Mouse (Mus musculus) lung, embryonic 16.5 days (tissue): ENCODE results near the gene Tmem50b. TPM values are rescaled to one million over a fixed set of nuclear protein-coding genes. Genes with fewer than 3 reads are reported as not detected.
A peak's percentile ranks its signal among the peaks of the same experiment; 100 is the strongest.

Experiments
- ATAC-seq: fragments of 200-750 bp; cut with Nextera tagmentation; 2 replicates; pipeline ENCODE4 v1.8.0; 2017; ENCODE audit warnings: low read depth, mild to moderate bottlenecking, moderate library complexity
- H3K27ac ChIP-seq: fragments of 300-500 bp; sonication (generic); 2 replicates; pipeline ENCODE4 v1.5.1; 2014; ENCODE audit warnings: mild to moderate bottlenecking, control low read depth, low read length
- H3K27me3 ChIP-seq: fragments of 300-500 bp; sonication (generic); 2 replicates; pipeline ENCODE4 v1.6.1; 2014; ENCODE audit warnings: low read depth, low read length, mixed read lengths; ENCODE audit not compliant: control insufficient read depth, insufficient read depth
- H3K36me3 ChIP-seq: fragments of 300-500 bp; sonication (generic); 2 replicates; pipeline ENCODE4 v1.6.1; 2014; ENCODE audit warnings: low read length; ENCODE audit not compliant: control insufficient read depth, insufficient read depth
- H3K4me1 ChIP-seq: fragments of 300-500 bp; sonication (generic); replicated peaks from 2 replicates; pipeline ENCODE4 v1.6.1; 2014; ENCODE audit warnings: low read length, mixed read lengths; ENCODE audit not compliant: control insufficient read depth, insufficient read depth
- H3K4me2 ChIP-seq: fragments of 300-500 bp; sonication (generic); 2 replicates; pipeline ENCODE4 v1.6.1; 2014; ENCODE audit warnings: low read depth, low read length, control low read depth
- H3K4me3 ChIP-seq: fragments of 300-500 bp; sonication (generic); 2 replicates; pipeline ENCODE4 v1.5.1; 2014; ENCODE audit warnings: mild to moderate bottlenecking, low read length, control low read depth
- H3K9ac ChIP-seq: fragments of 300-500 bp; sonication (generic); 2 replicates; pipeline ENCODE4 v1.6.1; 2014; ENCODE audit warnings: low read length, control low read depth
- H3K9me3 ChIP-seq: fragments of 300-500 bp; sonication (generic); 2 replicates; pipeline ENCODE4 v1.6.1; 2016; ENCODE audit warnings: low read length; ENCODE audit not compliant: control insufficient read depth
- WGBS: fragments of 180-500 bp; shearing (Covaris S2); extraction: QIAGEN DNeasy Blood & Tissue Kit; methylation state at CpG from one replicate; pipeline ENCODE4 v1.1.7; 2014; 5-methylcytosine and 5-hydroxymethylcytosine counted together
- polyA plus RNA-seq: library from polyadenylated mRNA; unstranded; fragments of >200 nt; fragmentation: Nextera tagmentation; extraction: Ambion mirVana; gene quantifications from 2 replicates; pipeline ENCODE4 v1.2.1, GENCODE M21; 2015

The Tmem50b gene
- polyA plus RNA-seq, 1 experiment from 2014 or later: 55.4 TPM

DNA sequence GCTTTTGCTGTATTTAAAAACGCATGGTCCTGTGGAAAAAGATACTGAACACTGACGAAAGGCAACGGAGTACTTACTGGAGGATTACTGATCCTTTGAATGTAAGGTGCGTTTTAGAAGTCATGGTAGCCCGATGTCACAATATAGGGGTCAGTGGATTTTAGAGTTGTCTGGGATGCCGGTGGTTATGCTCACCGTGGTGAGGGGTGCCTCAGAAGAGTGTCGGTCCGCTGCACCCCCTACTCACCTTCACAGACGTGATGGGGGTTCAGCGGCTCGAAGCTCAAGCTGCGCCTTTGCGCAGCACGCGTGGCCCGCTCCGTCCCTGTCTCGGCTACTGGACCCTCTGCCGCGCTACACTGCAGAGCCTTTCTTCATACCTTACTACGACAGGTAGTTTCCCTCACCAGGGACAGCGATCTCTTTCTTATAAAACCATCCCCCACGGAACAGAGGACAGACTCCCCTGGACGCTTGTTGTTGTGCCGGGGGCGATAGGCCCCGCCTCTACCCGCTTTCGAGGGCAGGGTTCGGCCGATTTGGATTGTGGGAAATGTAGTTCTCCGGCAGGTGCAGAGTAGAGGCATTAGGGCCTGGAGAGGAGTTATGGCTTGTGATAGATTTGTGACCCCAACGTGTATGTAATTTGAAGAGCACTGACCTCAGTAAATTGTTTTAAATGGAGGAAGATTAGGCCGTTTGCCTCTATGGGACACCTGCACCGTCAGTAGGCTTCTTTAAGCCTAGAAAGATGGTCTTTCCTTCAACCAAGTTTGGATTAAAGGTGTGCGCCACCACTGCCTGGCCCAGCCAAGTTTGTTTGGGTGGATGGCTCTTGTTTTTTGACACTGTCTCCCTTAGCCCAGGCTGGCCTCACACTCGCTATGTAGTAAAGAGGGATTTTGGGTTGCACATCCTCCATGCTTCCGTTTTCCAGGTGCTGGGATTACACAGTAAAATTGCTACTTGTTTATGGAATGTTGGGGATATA lies 21.2 kb upstream of the Tmem50b start, which contains the start of gene Dnajc28:
Gene Dnajc28, minus strand, starts transcription at position 516 of the 991 bp plus-strand sequence.
- Histone ChIP-seq H3K4me2 (peak within 1 kb of the TSS; percentile 86), H3K4me3 (peak within 1 kb of the TSS; percentile 68), H3K27ac (no peak within 1 kb of the TSS), H3K4me1 (no peaks in the 10 kb centered on the region), H3K27me3 (no peaks in the 10 kb centered on the region), H3K36me3 (peaks cover 16% of the 10 kb centered on the region), H3K9ac (peak within 1 kb of the TSS; percentile 74), H3K9me3 (no peaks in the 10 kb centered on the region)
- WGBS: 10% methylated on average over 39 of the region's 39 CpGs
- peak; percentile 91 for ATAC-seq

- no peak for ATAC-seq
- Histone ChIP-seq H3K4me3 (no peak overlapping the region), H3K27ac (no peak overlapping the region), H3K4me1 (no peaks in the 10 kb centered on the region), H3K9me3 (no peaks in the 10 kb centered on the region), H3K27me3 (no peaks in the 10 kb centered on the region), H3K4me2 (no peak overlapping the region), H3K36me3 (no peaks in the 10 kb centered on the region), H3K9ac (no peak overlapping the region)
- 80% methylated on average over 6 of the region's 6 CpGs for WGBS
Measured at GRCm38 (mm10) chr16:91614552-91614951, 17.0 kb upstream of the Tmem50b start.

DNA sequence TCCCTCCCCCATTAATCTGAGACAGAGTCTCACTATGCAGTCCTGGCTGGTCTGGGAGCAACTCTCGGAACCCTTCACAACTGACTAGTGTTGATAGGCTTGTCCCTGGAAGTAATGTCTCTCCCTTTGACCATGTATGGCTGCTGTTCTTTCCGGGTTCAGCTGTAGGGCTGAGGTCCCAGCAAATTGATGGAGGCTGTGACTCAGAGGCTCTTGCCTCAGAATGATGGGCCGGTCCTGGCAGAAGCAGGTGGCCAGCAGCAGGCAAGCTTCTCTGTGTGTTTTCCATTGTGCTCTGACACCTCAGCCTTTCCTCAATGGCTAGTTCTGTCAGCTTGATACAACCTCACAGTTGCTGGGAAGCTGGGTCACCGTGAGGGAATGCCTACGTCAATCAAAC lies 14.9 kb upstream of the Tmem50b start:
- no peak for ATAC-seq
- no peaks in the 10 kb centered on the region for H3K4me1 ChIP-seq
- WGBS: 62% methylated on average over 5 of the region's 5 CpGs

GRCm38 (mm10) chr16:91611248-91611647 lies 13.6 kb upstream of the Tmem50b start:
- no peaks in the 10 kb centered on the region for H3K36me3 ChIP-seq
- H3K4me1 ChIP-seq: no peaks in the 10 kb centered on the region
- no peak overlapping the region for H3K9ac ChIP-seq
- WGBS: 63% methylated on average over 11 of the region's 11 CpGs
- no peak overlapping the region for H3K4me2 ChIP-seq
- H3K27me3 ChIP-seq: no peaks in the 10 kb centered on the region
- no peak overlapping the region for H3K4me3 ChIP-seq
- no peaks in the 10 kb centered on the region for H3K9me3 ChIP-seq
- H3K27ac ChIP-seq: no peak overlapping the region
- ATAC-seq: no peak

More for the DNA sequence above, 14.9 kb upstream of the Tmem50b start:
- Histone ChIP-seq H3K27me3 (no peaks in the 10 kb centered on the region), H3K9me3 (no peaks in the 10 kb centered on the region), H3K36me3 (no peaks in the 10 kb centered on the region), H3K9ac (no peak overlapping the region), H3K27ac (no peak overlapping the region), H3K4me3 (no peak overlapping the region), H3K4me2 (no peak overlapping the region)

GRCm38 (mm10) chr16:91609501-91610245 lies 12.1 kb upstream of the Tmem50b start:
- Histone ChIP-seq H3K27ac (no peak overlapping the region), H3K4me1 (no peaks in the 10 kb centered on the region), H3K4me2 (no peak overlapping the region), H3K36me3 (no peaks in the 10 kb centered on the region), H3K4me3 (no peak overlapping the region), H3K27me3 (no peaks in the 10 kb centered on the region), H3K9me3 (no peaks in the 10 kb centered on the region), H3K9ac (no peak overlapping the region)
- ATAC-seq: 0 out of 2 replicates have a peak, but pooled peaks have one; percentile 36
- WGBS: 53% methylated on average over 9 of the region's 9 CpGs

DNA sequence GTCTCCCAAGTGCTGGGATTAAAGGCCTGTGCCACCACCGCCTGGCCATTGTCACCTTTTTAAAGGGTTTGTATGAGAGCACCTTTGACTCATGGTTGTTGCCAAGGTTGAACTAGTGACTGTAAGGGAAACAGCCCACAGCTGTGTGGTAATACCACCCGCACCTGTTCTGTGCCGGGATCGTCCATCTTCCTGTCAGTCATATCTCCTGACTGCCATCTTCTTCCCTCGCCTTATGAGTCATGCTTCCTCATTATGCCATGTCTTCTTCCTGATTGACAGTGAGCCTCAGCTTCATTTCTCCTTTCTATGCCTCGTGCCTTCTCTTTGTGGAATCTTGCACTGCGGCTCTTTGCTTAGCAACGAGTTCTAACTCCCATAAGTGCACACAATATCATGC lies 9.4 kb upstream of the Tmem50b start:
- H3K4me1 ChIP-seq: no peaks in the 10 kb centered on the region
- no peaks in the 10 kb centered on the region for H3K9me3 ChIP-seq
- H3K27ac ChIP-seq: no peak overlapping the region
- no peak overlapping the region for H3K9ac ChIP-seq
- H3K4me3 ChIP-seq: no peak overlapping the region
- no peak overlapping the region for H3K4me2 ChIP-seq
- H3K27me3 ChIP-seq: no peaks in the 10 kb centered on the region
- 81% methylated on average over 8 of the region's 8 CpGs for WGBS
- no peak for ATAC-seq
- H3K36me3 ChIP-seq: no peaks in the 10 kb centered on the region

GRCm38 (mm10) chr16:91605156-91605555 lies 7.6 kb upstream of the Tmem50b start:
- WGBS: 76% methylated on average over 6 of the region's 6 CpGs
- Histone ChIP-seq H3K9ac (no peak overlapping the region), H3K4me2 (no peak overlapping the region), H3K36me3 (no peaks in the 10 kb centered on the region), H3K4me3 (no peak overlapping the region), H3K27me3 (no peaks in the 10 kb centered on the region), H3K27ac (no peak overlapping the region), H3K9me3 (no peaks in the 10 kb centered on the region), H3K4me1 (no peaks in the 10 kb centered on the region)
- no peak for ATAC-seq

- Histone ChIP-seq H3K27ac (no peak overlapping the region), H3K36me3 (no peaks in the 10 kb centered on the region), H3K27me3 (peaks cover 2% of the 10 kb centered on the region; the same call in 1 of the 2 replicates), H3K9me3 (no peaks in the 10 kb centered on the region), H3K4me1 (peaks cover 3% of the 10 kb centered on the region), H3K9ac (no peak overlapping the region), H3K4me2 (no peak overlapping the region), H3K4me3 (no peak overlapping the region)
- WGBS: 56% methylated on average over 9 of the region's 9 CpGs
- no peak for ATAC-seq
Measured at GRCm38 (mm10) chr16:91601693-91602092, 4.1 kb upstream of the Tmem50b start.

DNA sequence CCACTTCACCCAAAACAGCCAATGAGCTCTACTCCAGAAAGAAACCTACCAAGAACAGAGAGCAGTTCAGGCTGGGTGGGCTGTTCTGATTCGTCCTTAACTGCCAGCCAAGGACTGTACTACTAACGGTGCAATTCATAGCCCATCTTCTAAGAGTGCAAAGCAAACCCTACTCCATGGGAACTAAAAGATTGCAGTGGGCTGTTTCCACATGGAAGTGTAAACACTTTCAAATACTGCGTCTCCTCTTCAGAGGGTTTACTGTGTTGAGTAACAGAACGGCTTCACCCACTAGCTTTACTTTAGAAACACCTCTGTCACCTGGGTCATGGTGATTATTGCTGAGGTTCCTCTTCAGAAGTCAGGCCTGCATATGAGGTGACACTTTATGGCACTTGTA lies 3.5 kb upstream of the Tmem50b start:
- WGBS: 33% methylated on average over 4 of the region's 4 CpGs
- no peak for ATAC-seq
- H3K4me3 ChIP-seq: no peak overlapping the region
- H3K36me3 ChIP-seq: no peaks in the 10 kb centered on the region
- H3K27me3 ChIP-seq: peaks cover 2% of the 10 kb centered on the region; the same call in 1 of the 2 replicates
- no peak overlapping the region for H3K9ac ChIP-seq
- H3K27ac ChIP-seq: no peak overlapping the region
- no peak overlapping the region for H3K4me2 ChIP-seq
- no peaks in the 10 kb centered on the region for H3K9me3 ChIP-seq
- H3K4me1 ChIP-seq: peaks cover 8% of the 10 kb centered on the region
